Mouse (Mus musculus) hindbrain, embryonic 11.5 days (tissue): ENCODE data around the gene Ifi213. TPM values are rescaled to one million over a fixed set of nuclear protein-coding genes. Genes with fewer than 3 reads are reported as not detected.
"Not testable (repeated sequence)": the region's sequence is repeated elsewhere in the genome, so short reads cannot be mapped to it uniquely, and the experiment has no call there.

Experiments used
- ATAC-seq: fragments of 200-750 bp; cut with Nextera tagmentation; 2 replicates; pipeline ENCODE4 v1.8.0; 2017; ENCODE audit warnings: mild to moderate bottlenecking, moderate TSS enrichment, moderate library complexity; ENCODE audit not compliant: low FRiP score
- DNase-seq: peaks from one replicate; pipeline ENCODE4 v3.0.0-alpha.2; 2015; ENCODE audit warnings: low spot score
- H3K27ac ChIP-seq: fragments of 300-500 bp; sonication (generic); 2 replicates; pipeline ENCODE4 v1.5.1; 2014; ENCODE audit warnings: mild to moderate bottlenecking, low read depth, low read length
- H3K27me3 ChIP-seq: fragments of 300-500 bp; sonication (generic); 2 replicates; pipeline ENCODE4 v1.6.1; 2014; ENCODE audit warnings: mild to moderate bottlenecking, low read length, moderate library complexity, mixed read lengths; ENCODE audit not compliant: control insufficient read depth, insufficient read depth
- H3K36me3 ChIP-seq: fragments of 300-500 bp; sonication (generic); 2 replicates; pipeline ENCODE4 v1.6.1; 2014; ENCODE audit warnings: mild to moderate bottlenecking, low read length, moderate library complexity, mixed read lengths; ENCODE audit not compliant: control insufficient read depth, insufficient read depth
- H3K4me1 ChIP-seq: fragments of 300-500 bp; sonication (generic); replicated peaks from 2 replicates; pipeline ENCODE4 v1.6.1; 2014; ENCODE audit warnings: low read length, mixed read lengths; ENCODE audit not compliant: control insufficient read depth, insufficient read depth
- H3K4me2 ChIP-seq: fragments of 300-500 bp; sonication (generic); replicated peaks from 2 replicates; pipeline ENCODE4 v1.6.1; 2014; ENCODE audit warnings: mild to moderate bottlenecking, low read depth, low read length
- H3K4me3 ChIP-seq: fragments of 300-500 bp; sonication (generic); 2 replicates; pipeline ENCODE4 v1.5.1; 2014; ENCODE audit warnings: low read depth, low read length
- H3K9ac ChIP-seq: fragments of 300-500 bp; sonication (generic); 2 replicates; pipeline ENCODE4 v1.6.1; 2014; ENCODE audit warnings: low read depth, low read length
- H3K9me3 ChIP-seq: fragments of 300-500 bp; sonication (generic); 2 replicates; pipeline ENCODE4 v1.6.1; 2016; ENCODE audit warnings: low read length; ENCODE audit not compliant: control insufficient read depth
- WGBS: fragments of 180-500 bp; shearing (Covaris S2); extraction: QIAGEN DNeasy Blood & Tissue Kit; methylation state at CpG from one replicate; pipeline ENCODE4 v1.1.7; 2014; 5-methylcytosine and 5-hydroxymethylcytosine counted together
- polyA plus RNA-seq: library from polyadenylated mRNA; unstranded; fragments of >200 nt; fragmentation: Nextera tagmentation; extraction: Ambion mirVana; gene quantifications from 2 replicates; pipeline ENCODE4 v1.2.1, GENCODE M21; 2014

Gene Ifi213
- polyA plus RNA-seq = not detected in 2 replicates

DNA sequence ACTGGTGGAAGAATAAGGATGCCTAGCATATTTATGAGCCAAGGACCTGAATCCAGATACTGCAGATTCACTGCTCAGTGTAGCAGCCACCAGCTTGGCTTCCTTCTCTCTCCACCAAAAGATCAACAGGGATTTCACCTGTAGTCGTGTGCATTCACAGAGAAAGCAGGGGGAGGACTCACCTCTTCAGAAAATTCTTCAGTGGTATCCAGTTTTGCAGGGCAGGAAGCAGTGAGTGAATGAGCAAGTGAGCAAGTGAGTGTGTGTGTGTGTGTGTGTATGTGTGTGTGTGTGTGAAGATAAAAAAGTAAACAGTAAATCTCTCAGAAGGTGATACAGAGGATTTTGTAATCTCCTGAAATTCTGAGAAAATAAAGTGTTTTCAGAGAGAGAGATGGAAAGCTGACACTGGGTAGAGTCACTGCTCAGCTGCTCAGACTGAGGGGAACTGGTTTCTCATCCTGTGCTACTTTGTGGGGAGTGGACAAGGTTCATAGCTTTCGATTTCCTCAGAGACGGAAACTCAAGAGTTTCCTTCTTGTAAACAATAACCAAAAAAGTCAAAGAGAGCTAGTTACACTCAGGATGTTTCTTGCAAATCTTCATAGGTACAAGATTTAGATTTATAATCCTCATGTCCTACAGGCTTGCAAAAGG lies at the start of gene Ifi213:
Gene Ifi213, minus strand, starts transcription at position 437 of the 657 bp plus-strand sequence.
- H3K9me3 ChIP-seq, DNase-seq, H3K36me3 ChIP-seq, H3K27ac ChIP-seq, H3K4me2 ChIP-seq, ATAC-seq, H3K27me3 ChIP-seq, H3K4me1 ChIP-seq, H3K4me3 ChIP-seq, H3K9ac ChIP-seq: not testable (repeated sequence)
- 84% methylated on average over 3 of the region's 3 CpGs for WGBS

DNA sequence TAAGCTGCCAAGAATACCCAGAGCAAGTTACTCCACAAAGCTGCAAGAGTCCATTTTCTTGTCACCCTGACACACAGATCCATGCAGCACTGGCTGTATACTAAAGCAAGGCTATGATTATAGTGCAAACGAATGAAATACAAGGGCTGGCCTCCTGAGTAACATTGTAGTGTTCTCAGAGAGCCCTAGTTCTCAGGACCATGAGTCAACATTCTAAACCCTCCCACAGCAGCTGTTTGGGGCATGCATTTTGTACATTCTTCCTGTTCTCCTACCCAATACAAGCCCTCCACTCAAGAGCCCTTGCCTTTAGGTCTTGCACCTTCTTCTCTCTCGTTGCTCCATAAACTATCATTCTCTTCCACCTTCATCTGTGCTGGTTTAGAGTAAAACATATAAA lies 46.3 kb upstream of the Ifi213 start:
- Histone ChIP-seq H3K4me3 (no peak overlapping the region), H3K27ac (no peak overlapping the region), H3K9me3 (no peaks in the 10 kb centered on the region), H3K4me1 (no peaks in the 10 kb centered on the region), H3K36me3 (no peaks in the 10 kb centered on the region), H3K27me3 (no peaks in the 10 kb centered on the region), H3K9ac (no peak overlapping the region), H3K4me2 (no peak overlapping the region)
- WGBS = 82% methylated on average over 2 of the region's 2 CpGs
- ATAC-seq = no peak
- no peak for DNase-seq

DNA sequence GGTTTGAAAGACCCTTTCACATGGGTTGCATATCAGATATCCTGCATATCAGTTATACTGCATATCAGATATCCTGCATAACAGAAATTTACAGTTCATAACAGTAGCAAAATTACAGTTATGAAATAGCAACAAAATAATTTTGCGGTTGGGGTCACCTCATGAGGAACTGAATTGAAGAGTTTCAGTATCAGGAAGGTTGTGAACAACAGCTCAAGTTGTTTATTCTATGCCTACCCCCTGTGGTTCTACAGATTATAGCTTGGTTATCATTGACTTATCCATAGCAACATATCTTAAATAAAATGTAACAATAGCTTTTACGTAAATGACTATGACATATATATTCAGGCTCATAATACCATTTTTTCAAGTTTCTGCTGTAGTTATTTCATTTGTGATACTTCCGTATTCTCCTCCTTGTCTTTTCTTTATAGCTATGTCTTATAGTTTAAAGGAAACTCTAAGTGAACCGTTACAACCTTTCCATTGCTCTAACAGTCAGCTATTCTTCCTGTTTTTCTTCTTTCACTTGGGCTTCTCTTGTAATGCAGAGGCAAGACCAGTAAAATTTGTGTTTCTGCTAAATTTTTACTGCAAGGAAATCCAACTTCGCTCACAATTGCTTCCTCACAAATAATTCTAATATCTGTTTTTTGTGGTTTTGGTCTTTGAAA lies 35.0 kb upstream of the Ifi213 start:
- Histone ChIP-seq H3K36me3 (no peaks in the 10 kb centered on the region), H3K9me3 (no peaks in the 10 kb centered on the region), H3K27me3 (no peaks in the 10 kb centered on the region), H3K27ac (no peak overlapping the region), H3K4me2 (no peak overlapping the region), H3K4me3 (no peak overlapping the region), H3K4me1 (no peaks in the 10 kb centered on the region), H3K9ac (no peak overlapping the region)
- DNase-seq (no peak), ATAC-seq (no peak)
- 92% methylated on average over 5 of the region's 5 CpGs for WGBS

DNA sequence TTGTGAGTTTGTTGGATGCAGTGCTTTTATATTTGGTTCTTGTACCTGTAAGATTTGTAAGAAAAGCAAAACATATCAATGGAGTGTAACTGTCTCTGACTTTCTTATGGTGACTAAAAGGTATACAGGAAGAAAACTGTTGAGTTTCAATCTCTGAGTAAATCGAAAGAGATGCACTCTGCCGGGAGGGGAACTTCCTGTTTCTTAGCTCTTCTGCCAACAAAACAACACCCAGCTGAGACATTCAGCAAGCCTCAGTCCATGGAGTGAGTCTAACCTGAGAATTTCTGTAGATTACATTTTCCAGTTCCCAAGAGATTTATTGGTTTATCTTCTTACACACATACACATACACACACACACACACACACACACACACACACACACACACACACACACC lies 31.5 kb upstream of the Ifi213 start, which contains the start of gene Ifi209:
Gene Ifi209, plus strand, starts transcription at position 296 of the 400 bp plus-strand sequence.
- not testable (repeated sequence) for H3K4me3 ChIP-seq, H3K36me3 ChIP-seq, H3K4me2 ChIP-seq, ATAC-seq, H3K27ac ChIP-seq, H3K27me3 ChIP-seq, H3K9ac ChIP-seq, H3K9me3 ChIP-seq, H3K4me1 ChIP-seq, DNase-seq
- WGBS = 88% methylated on average over 2 of the region's 2 CpGs

GRCm38 (mm10) chr1:173626686-173627085 lies 27.6 kb upstream of the Ifi213 start:
- H3K27me3 ChIP-seq = no peaks in the 10 kb centered on the region
- no peak overlapping the region for H3K4me3 ChIP-seq
- no peak overlapping the region for H3K27ac ChIP-seq
- no peak for DNase-seq
- WGBS = 87% methylated on average over 2 of the region's 2 CpGs
- H3K9ac ChIP-seq = no peak overlapping the region
- ATAC-seq = no peak
- no peaks in the 10 kb centered on the region for H3K9me3 ChIP-seq
- no peaks in the 10 kb centered on the region for H3K4me1 ChIP-seq
- H3K36me3 ChIP-seq = no peaks in the 10 kb centered on the region
- H3K4me2 ChIP-seq = no peak overlapping the region

DNA sequence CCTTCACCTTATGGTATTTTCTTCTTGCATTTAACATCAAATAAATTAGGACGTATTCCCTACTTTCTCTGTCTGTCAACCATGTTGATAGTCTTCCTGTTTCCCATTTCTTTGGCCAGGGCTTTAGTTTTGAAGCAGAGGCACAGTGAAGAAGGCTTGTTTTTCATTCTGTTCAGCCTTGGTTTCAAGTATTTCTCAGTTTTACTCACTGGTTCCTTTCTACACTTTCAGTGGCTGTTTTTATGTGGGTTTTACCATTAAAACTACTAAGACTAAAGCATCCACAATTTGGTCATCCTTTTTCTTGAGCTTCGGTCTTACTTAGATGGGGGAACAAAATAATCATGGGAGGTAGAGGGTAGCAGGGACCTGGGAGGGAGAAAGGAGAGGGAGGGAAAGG lies 25.0 kb upstream of the Ifi213 start:
- WGBS = 84% methylated on average over 2 of the region's 2 CpGs
- Histone ChIP-seq H3K4me2 (no peak overlapping the region), H3K4me3 (no peak overlapping the region), H3K9ac (no peak overlapping the region), H3K4me1 (no peaks in the 10 kb centered on the region), H3K27me3 (no peaks in the 10 kb centered on the region), H3K36me3 (no peaks in the 10 kb centered on the region), H3K27ac (no peak overlapping the region), H3K9me3 (no peaks in the 10 kb centered on the region)
- DNase-seq (no peak), ATAC-seq (no peak)

- 79% methylated on average over 2 of the region's 2 CpGs for WGBS
- H3K27ac ChIP-seq, H3K36me3 ChIP-seq, ATAC-seq, H3K9me3 ChIP-seq, H3K4me1 ChIP-seq, H3K4me2 ChIP-seq, H3K4me3 ChIP-seq, DNase-seq, H3K27me3 ChIP-seq, H3K9ac ChIP-seq: not testable (repeated sequence)
These were observed 23.1 kb upstream of the Ifi213 start for GRCm38 (mm10) chr1:173622216-173622615.

DNA sequence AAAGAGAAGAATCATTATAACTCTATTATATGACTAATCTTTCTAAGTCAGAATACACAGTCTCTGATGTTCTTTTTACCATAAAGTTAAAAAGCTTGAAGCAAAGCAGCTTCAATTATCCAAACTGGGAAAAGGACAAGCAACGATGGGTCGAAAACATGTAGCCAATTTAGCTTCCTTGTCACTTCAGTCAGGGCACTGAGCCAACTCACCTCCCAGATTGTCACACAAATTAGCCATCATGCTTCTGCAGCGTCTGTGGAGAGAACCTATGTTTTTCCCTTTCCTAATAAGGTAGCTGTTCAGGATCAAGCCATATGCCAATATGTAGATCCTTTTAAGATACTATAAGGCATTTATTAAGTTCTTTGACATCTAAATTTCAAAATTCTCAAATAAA lies 11.2 kb upstream of the Ifi213 start:
- H3K4me2 ChIP-seq, ATAC-seq, DNase-seq, H3K36me3 ChIP-seq, H3K4me1 ChIP-seq, H3K27me3 ChIP-seq, H3K9me3 ChIP-seq, H3K27ac ChIP-seq, H3K9ac ChIP-seq, H3K4me3 ChIP-seq: not testable (repeated sequence)
- WGBS = 92% methylated on average over 3 of the region's 3 CpGs

GRCm38 (mm10) chr1:173589698-173590097 lies 9.4 kb downstream of the Ifi213 start:
- not testable (repeated sequence) for H3K4me3 ChIP-seq, H3K9ac ChIP-seq, H3K27me3 ChIP-seq, H3K27ac ChIP-seq, H3K4me2 ChIP-seq, H3K9me3 ChIP-seq, DNase-seq, ATAC-seq, H3K4me1 ChIP-seq, H3K36me3 ChIP-seq
- 97% methylated on average over 2 of the region's 2 CpGs for WGBS
